Mouse (Mus musculus) stomach, embryonic 15.5 days (tissue): ENCODE measurements around the gene Dars. TPM values are rescaled to one million over a fixed set of nuclear protein-coding genes. Genes with fewer than 3 reads are reported as not detected.
A peak's percentile ranks its signal among the peaks of the same experiment; 100 is the strongest.

Experiments used
- ATAC-seq: fragments of 200-750 bp; cut with Nextera tagmentation; 2 replicates; pipeline ENCODE4 v1.8.0; 2017; ENCODE audit warnings: low read depth, moderate number of reproducible peaks, moderate TSS enrichment; ENCODE audit not compliant: insufficient read depth, low FRiP score
- H3K27ac ChIP-seq: fragments of 300-500 bp; sonication (generic); 2 replicates; pipeline ENCODE4 v1.5.1; 2015; ENCODE audit warnings: mild to moderate bottlenecking, inconsistent platforms
- H3K27me3 ChIP-seq: fragments of 300-500 bp; sonication (generic); replicated peaks from 2 replicates; pipeline ENCODE4 v1.6.1; 2015; ENCODE audit warnings: inconsistent platforms
- H3K36me3 ChIP-seq: fragments of 300-500 bp; sonication (generic); 2 replicates; pipeline ENCODE4 v1.6.1; 2015; ENCODE audit warnings: inconsistent platforms
- H3K4me1 ChIP-seq: fragments of 300-500 bp; sonication (generic); 2 replicates; pipeline ENCODE4 v1.6.1; 2015; ENCODE audit warnings: inconsistent platforms
- H3K4me2 ChIP-seq: fragments of 300-500 bp; sonication (generic); 2 replicates; pipeline ENCODE4 v1.6.1; 2015; ENCODE audit warnings: mild to moderate bottlenecking, inconsistent platforms
- H3K4me3 ChIP-seq: fragments of 300-500 bp; sonication (generic); replicated peaks from 2 replicates; pipeline ENCODE4 v1.5.1; 2015; ENCODE audit warnings: inconsistent platforms
- H3K9ac ChIP-seq: fragments of 300-500 bp; sonication (generic); 2 replicates; pipeline ENCODE4 v1.6.1; 2015; ENCODE audit warnings: inconsistent platforms
- H3K9me3 ChIP-seq: fragments of 300-500 bp; sonication (generic); 2 replicates; pipeline ENCODE4 v1.6.1; 2016; ENCODE audit warnings: inconsistent platforms
- WGBS: fragments of 180-500 bp; shearing (Covaris S2); methylation state at CpG from one replicate; pipeline ENCODE4 v1.1.7; 2015; 5-methylcytosine and 5-hydroxymethylcytosine counted together
- polyA plus RNA-seq: library from polyadenylated mRNA; unstranded; fragments of >200 nt; fragmentation: Nextera tagmentation; extraction: Ambion mirVana; gene quantifications from 2 replicates; pipeline ENCODE4 v1.2.1, GENCODE M21; 2015

Gene Dars
- 157 and 180 TPM in 2 replicates for polyA plus RNA-seq

GRCm38 (mm10) chr1:128416584-128417532, at the start of gene Dars:
Dars (minus strand) TSS chr1:128417368.
- no peaks in the 10 kb centered on the region for H3K27me3 ChIP-seq
- H3K36me3 ChIP-seq: peaks cover 8% of the 10 kb centered on the region; the same call in 1 of the 2 replicates
- no peaks in the 10 kb centered on the region for H3K4me1 ChIP-seq
- ATAC-seq: peak; percentile 91
- H3K4me3 ChIP-seq: peak within 1 kb of the TSS; percentile 76
- H3K9ac ChIP-seq: peak within 1 kb of the TSS; percentile 85
- under 1% methylated on average over 68 of the region's 68 CpGs for WGBS
- peak within 1 kb of the TSS; percentile 54 for H3K4me2 ChIP-seq
- peak within 1 kb of the TSS; percentile 95 for H3K27ac ChIP-seq
- no peaks in the 10 kb centered on the region for H3K9me3 ChIP-seq

DNA sequence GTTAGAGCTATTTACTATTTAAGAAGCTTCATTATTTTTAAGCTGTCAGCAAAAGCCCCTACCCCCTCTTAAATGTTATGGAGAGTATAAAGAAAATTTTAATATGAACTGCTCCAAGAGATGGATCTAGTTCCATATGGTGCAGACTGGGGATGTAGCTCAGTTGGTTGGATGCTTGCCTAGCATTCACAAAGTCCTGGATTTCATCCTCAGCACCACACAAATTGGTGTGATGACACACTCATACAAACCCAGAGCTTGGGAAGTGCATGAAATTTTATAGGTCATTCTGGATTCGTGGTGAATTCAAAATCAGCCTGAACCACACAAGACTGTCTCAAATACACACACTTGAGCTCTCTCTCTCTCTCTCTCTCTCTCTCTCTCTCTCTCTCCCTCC, 49.7 kb upstream of the Dars start:
- Histone ChIP-seq H3K9ac (no peak overlapping the region), H3K27me3 (no peaks in the 10 kb centered on the region), H3K9me3 (no peaks in the 10 kb centered on the region), H3K4me1 (no peaks in the 10 kb centered on the region), H3K27ac (no peak overlapping the region), H3K4me3 (no peak overlapping the region), H3K36me3 (no peaks in the 10 kb centered on the region), H3K4me2 (no peak overlapping the region)
- ATAC-seq: no peak
- 58% methylated on average over 1 of the region's 1 CpGs for WGBS

DNA sequence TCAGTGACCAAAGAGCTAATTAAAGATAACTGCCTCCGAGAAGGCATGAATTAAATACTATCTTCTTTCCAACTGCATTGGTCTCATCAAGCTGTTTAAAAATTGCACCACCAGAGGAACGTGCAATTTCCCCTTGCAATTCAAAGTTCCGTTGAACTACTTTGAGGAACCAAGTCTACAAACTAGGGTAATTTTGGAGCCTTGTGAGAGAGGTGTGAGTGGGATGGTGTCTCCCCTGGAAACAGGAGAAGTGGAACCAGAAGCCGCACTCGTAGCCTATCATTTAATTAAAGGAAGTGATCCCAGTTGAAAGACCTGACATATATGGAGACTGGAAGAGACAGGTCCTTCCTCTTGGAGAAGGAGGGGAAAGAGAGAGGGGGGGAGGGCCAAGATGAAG, 46.3 kb upstream of the Dars start:
- 76% methylated on average over 5 of the region's 5 CpGs for WGBS
- Histone ChIP-seq H3K4me1 (no peaks in the 10 kb centered on the region), H3K9ac (no peak overlapping the region), H3K9me3 (no peaks in the 10 kb centered on the region), H3K4me3 (no peak overlapping the region), H3K4me2 (no peak overlapping the region), H3K27ac (no peak overlapping the region), H3K27me3 (no peaks in the 10 kb centered on the region), H3K36me3 (no peaks in the 10 kb centered on the region)
- no peak for ATAC-seq

DNA sequence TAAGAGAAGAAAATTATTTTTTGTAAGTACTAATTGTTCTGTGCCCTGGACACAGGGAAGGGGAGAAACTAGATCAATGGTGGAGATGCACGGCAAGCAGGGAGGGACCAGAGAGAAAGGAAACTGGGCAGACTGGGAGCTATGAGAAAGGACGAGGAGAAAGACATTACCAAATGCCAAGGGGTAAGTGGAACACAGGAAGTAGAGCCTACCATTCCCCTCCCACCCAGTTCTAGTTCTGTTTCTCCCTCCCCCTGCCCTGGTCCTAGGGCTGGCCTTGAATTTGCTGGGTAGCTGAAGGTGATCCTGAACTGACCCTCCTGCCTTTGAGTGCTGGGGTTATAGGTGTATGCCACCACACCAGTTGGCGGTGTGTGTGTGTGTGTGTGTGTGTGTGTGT, 45.2 kb upstream of the Dars start:
- Histone ChIP-seq H3K4me2 (no peak overlapping the region), H3K27me3 (no peaks in the 10 kb centered on the region), H3K9me3 (no peaks in the 10 kb centered on the region), H3K4me1 (no peaks in the 10 kb centered on the region), H3K27ac (no peak overlapping the region), H3K4me3 (no peak overlapping the region), H3K9ac (no peak overlapping the region), H3K36me3 (no peaks in the 10 kb centered on the region)
- WGBS: 67% methylated on average over 3 of the region's 3 CpGs
- ATAC-seq: no peak

DNA sequence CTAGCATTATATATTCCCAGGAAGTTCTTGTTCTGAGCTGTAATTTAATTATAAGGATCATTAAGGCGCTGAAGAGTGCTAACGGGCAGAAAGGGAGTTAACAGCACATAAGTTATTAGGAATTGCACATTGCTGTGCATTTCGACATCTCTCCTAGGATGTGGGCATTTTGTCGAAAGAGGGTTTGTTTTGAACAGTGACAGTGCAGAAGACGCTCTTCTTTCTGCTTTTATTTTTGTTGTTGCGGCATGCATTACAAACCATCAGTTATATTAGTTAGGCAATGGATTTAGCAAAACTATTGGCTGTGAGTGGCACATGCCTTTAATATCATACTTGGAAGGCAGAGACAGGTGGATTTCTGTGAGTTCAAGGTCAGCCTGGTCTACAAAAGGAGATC, 43.6 kb upstream of the Dars start:
- no peak overlapping the region for H3K4me2 ChIP-seq
- no peak overlapping the region for H3K4me3 ChIP-seq
- H3K27me3 ChIP-seq: no peaks in the 10 kb centered on the region
- H3K9me3 ChIP-seq: no peaks in the 10 kb centered on the region
- H3K9ac ChIP-seq: no peak overlapping the region
- no peak for ATAC-seq
- H3K27ac ChIP-seq: no peak overlapping the region
- 87% methylated on average over 6 of the region's 6 CpGs for WGBS
- H3K36me3 ChIP-seq: no peaks in the 10 kb centered on the region
- no peaks in the 10 kb centered on the region for H3K4me1 ChIP-seq

DNA sequence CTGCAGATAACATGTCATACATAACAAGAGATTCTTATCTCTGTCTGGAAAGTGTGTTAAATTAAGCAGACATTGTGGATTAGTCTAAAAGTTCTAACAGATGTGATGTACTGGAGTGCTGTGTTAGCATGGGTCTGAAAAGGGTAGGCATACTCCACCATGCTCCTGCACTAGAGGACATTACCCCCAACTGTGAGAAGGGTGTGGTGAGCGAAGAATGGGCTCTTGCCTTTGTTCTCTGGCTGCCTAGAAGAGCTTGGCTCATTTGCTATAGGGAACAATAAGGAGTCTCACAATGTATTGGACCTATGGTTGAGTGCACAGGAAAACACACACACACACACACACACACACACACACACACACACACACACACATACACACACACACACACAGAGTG, 42.3 kb upstream of the Dars start:
- H3K9ac ChIP-seq: no peak overlapping the region
- no peak overlapping the region for H3K4me3 ChIP-seq
- H3K4me1 ChIP-seq: no peaks in the 10 kb centered on the region
- ATAC-seq: no peak
- H3K4me2 ChIP-seq: no peak overlapping the region
- no peak overlapping the region for H3K27ac ChIP-seq
- H3K36me3 ChIP-seq: no peaks in the 10 kb centered on the region
- 77% methylated on average over 1 of the region's 1 CpGs for WGBS
- H3K27me3 ChIP-seq: no peaks in the 10 kb centered on the region
- no peaks in the 10 kb centered on the region for H3K9me3 ChIP-seq

- Histone ChIP-seq H3K9ac (no peak overlapping the region), H3K9me3 (no peaks in the 10 kb centered on the region), H3K4me2 (no peak overlapping the region), H3K36me3 (no peaks in the 10 kb centered on the region), H3K4me3 (no peak overlapping the region), H3K27ac (no peak overlapping the region), H3K4me1 (no peaks in the 10 kb centered on the region), H3K27me3 (no peaks in the 10 kb centered on the region)
- no peak for ATAC-seq
- WGBS: 74% methylated on average over 3 of the region's 3 CpGs
Measured at GRCm38 (mm10) chr1:128459011-128459410, 41.8 kb upstream of the Dars start.

DNA sequence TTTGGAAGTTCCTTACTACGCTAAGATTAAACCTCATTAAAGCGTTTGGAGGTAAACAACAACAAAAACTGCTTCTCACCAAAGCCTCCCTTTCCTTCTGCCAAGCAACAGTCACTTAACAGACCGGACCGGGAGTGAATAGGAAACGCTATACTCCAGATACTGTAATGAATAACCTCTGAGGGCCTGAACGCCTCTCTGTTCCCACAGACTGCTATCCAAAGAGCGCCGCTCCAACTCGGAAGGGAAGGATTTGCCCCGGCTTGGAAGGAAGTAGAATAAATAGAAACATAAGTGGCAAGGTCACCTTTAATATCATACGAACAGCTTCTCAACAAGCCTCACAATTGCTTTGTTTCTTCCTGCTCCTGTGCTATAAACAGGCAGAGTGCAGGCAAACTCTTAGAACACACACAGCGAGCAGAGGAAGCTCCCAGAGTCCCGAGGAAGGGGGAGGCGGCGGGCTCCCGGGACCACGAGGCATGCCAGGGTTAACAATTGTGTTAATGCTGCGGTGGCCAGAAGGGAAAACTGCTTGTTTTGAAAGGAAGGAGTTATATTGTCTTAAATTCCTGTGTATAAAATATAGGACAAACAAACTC, 39.8 kb upstream of the Dars start:
- Histone ChIP-seq H3K4me2 (peak overlapping the region; percentile 33), H3K4me3 (no peak overlapping the region), H3K9me3 (no peaks in the 10 kb centered on the region), H3K36me3 (no peaks in the 10 kb centered on the region), H3K9ac (no peak overlapping the region), H3K27me3 (no peaks in the 10 kb centered on the region), H3K27ac (no peak overlapping the region), H3K4me1 (no peaks in the 10 kb centered on the region)
- ATAC-seq: no peak
- 32% methylated on average over 18 of the region's 18 CpGs for WGBS

- Histone ChIP-seq H3K27ac (no peak overlapping the region), H3K4me3 (no peak overlapping the region), H3K9ac (no peak overlapping the region), H3K4me1 (no peaks in the 10 kb centered on the region), H3K4me2 (no peak overlapping the region), H3K27me3 (no peaks in the 10 kb centered on the region), H3K36me3 (no peaks in the 10 kb centered on the region), H3K9me3 (no peaks in the 10 kb centered on the region)
- ATAC-seq: no peak
- 86% methylated on average over 10 of the region's 10 CpGs for WGBS
Measured at GRCm38 (mm10) chr1:128456271-128456670, 39.1 kb upstream of the Dars start.

GRCm38 (mm10) chr1:128452210-128452609, 35.0 kb upstream of the Dars start:
- Histone ChIP-seq H3K4me3 (no peak overlapping the region), H3K4me2 (no peak overlapping the region), H3K9me3 (no peaks in the 10 kb centered on the region), H3K27ac (no peak overlapping the region), H3K9ac (no peak overlapping the region), H3K27me3 (no peaks in the 10 kb centered on the region), H3K4me1 (no peaks in the 10 kb centered on the region), H3K36me3 (no peaks in the 10 kb centered on the region)
- ATAC-seq: no peak
- WGBS: 74% methylated on average over 3 of the region's 3 CpGs

- Histone ChIP-seq H3K36me3 (no peaks in the 10 kb centered on the region), H3K9me3 (no peaks in the 10 kb centered on the region), H3K9ac (no peak overlapping the region), H3K27me3 (no peaks in the 10 kb centered on the region), H3K4me3 (no peak overlapping the region), H3K4me2 (no peak overlapping the region), H3K4me1 (no peaks in the 10 kb centered on the region), H3K27ac (no peak overlapping the region)
- WGBS: 78% methylated on average over 4 of the region's 4 CpGs
- ATAC-seq: no peak
Measured at GRCm38 (mm10) chr1:128451183-128451582, 34.0 kb upstream of the Dars start.

GRCm38 (mm10) chr1:128447206-128447902, 30.2 kb upstream of the Dars start:
- no peaks in the 10 kb centered on the region for H3K27me3 ChIP-seq
- H3K9ac ChIP-seq: no peak overlapping the region
- no peak overlapping the region for H3K4me2 ChIP-seq
- H3K9me3 ChIP-seq: no peaks in the 10 kb centered on the region
- H3K4me3 ChIP-seq: no peak overlapping the region
- no peaks in the 10 kb centered on the region; the same call in 1 of the 2 replicates for H3K4me1 ChIP-seq
- H3K36me3 ChIP-seq: no peaks in the 10 kb centered on the region
- H3K27ac ChIP-seq: no peak overlapping the region
- ATAC-seq: no peak
- WGBS: 69% methylated on average over 7 of the region's 7 CpGs
